Mouse (Mus musculus): Measurements from ENCODE around the gene Trpm3. TPM values are rescaled to one million over a fixed set of nuclear protein-coding genes. Genes with fewer than 3 reads are reported as not detected.
A peak's percentile ranks its signal among the peaks of the same experiment; 100 is the strongest.

Trpm3 gene
- polyA plus RNA-seq, 1 experiment from 2014 or later = 1.1 TPM

GRCm38 (mm10) chr19:22326813-22327212 is 188.0 kb downstream of the Trpm3 start:
- no peaks in the 10 kb centered on the region for H3K27me3 ChIP-seq
- no peak overlapping the region for H3K27ac ChIP-seq
- no peak overlapping the region for H3K9ac ChIP-seq
- no peaks in the 10 kb centered on the region for H3K9me3 ChIP-seq
- H3K36me3 ChIP-seq = no peaks in the 10 kb centered on the region
- H3K4me2 ChIP-seq = no peak overlapping the region
- H3K4me1 ChIP-seq = peaks cover 4% of the 10 kb centered on the region; the same call in 1 of the 2 replicates
- no peak overlapping the region for H3K4me3 ChIP-seq
- no peak; the same call in 1 of the 2 replicates for ATAC-seq (ENCODE audit: borderline replicate concordance, extremely low read depth, low FRiP score, low TSS enrichment)
- WGBS = 54% methylated on average over 2 of the region's 2 CpGs

GRCm38 (mm10) chr19:22327226-22327625 is 188.4 kb downstream of the Trpm3 start:
- Histone ChIP-seq H3K4me3 (no peak overlapping the region), H3K9ac (no peak overlapping the region), H3K36me3 (no peaks in the 10 kb centered on the region), H3K9me3 (no peaks in the 10 kb centered on the region), H3K27ac (0 out of 2 replicates have a peak overlapping the region, but pooled peaks have one; percentile 7), H3K4me2 (no peak overlapping the region), H3K27me3 (no peaks in the 10 kb centered on the region), H3K4me1 (peaks cover 4% of the 10 kb centered on the region; the same call in 1 of the 2 replicates)
- no peak for ATAC-seq (ENCODE audit: borderline replicate concordance, extremely low read depth, low FRiP score, low TSS enrichment)
- 34% methylated on average over 5 of the region's 5 CpGs for WGBS

GRCm38 (mm10) chr19:22336278-22336677 is 197.4 kb downstream of the Trpm3 start:
- ATAC-seq (ENCODE audit: borderline replicate concordance, extremely low read depth, low FRiP score, low TSS enrichment) = 0 out of 2 replicates have a peak, but pooled peaks have one; percentile 51
- peaks cover 7% of the 10 kb centered on the region; the same call in 1 of the 2 replicates for H3K4me1 ChIP-seq

GRCm38 (mm10) chr19:22337468-22337867 is 198.6 kb downstream of the Trpm3 start:
- Histone ChIP-seq H3K9me3 (no peaks in the 10 kb centered on the region), H3K27me3 (no peaks in the 10 kb centered on the region), H3K4me3 (no peak overlapping the region), H3K27ac (no peak overlapping the region), H3K36me3 (no peaks in the 10 kb centered on the region), H3K4me1 (peaks cover 7% of the 10 kb centered on the region; the same call in 1 of the 2 replicates), H3K4me2 (no peak overlapping the region), H3K9ac (no peak overlapping the region)
- 13% methylated on average over 5 of the region's 5 CpGs for WGBS
- no peak; the same call in 1 of the 2 replicates for ATAC-seq (ENCODE audit: borderline replicate concordance, extremely low read depth, low FRiP score, low TSS enrichment)

More at GRCm38 (mm10) chr19:22336278-22336677, 197.4 kb downstream of the Trpm3 start:
- no peak overlapping the region for H3K9ac ChIP-seq
- no peaks in the 10 kb centered on the region for H3K9me3 ChIP-seq
- H3K4me2 ChIP-seq = no peak overlapping the region
- no peak overlapping the region for H3K4me3 ChIP-seq
- H3K27ac ChIP-seq = no peak overlapping the region
- H3K27me3 ChIP-seq = no peaks in the 10 kb centered on the region
- H3K36me3 ChIP-seq = no peaks in the 10 kb centered on the region
- WGBS = 81% methylated on average over 3 of the region's 3 CpGs

GRCm38 (mm10) chr19:22338927-22339326 is 200.1 kb downstream of the Trpm3 start:
- H3K36me3 ChIP-seq = no peaks in the 10 kb centered on the region
- H3K27me3 ChIP-seq = no peaks in the 10 kb centered on the region
- H3K9me3 ChIP-seq = no peaks in the 10 kb centered on the region
- no peak overlapping the region for H3K27ac ChIP-seq
- H3K4me2 ChIP-seq = no peak overlapping the region
- no peak overlapping the region for H3K9ac ChIP-seq
- H3K4me3 ChIP-seq = no peak overlapping the region
- peaks cover 7% of the 10 kb centered on the region; the same call in 1 of the 2 replicates for H3K4me1 ChIP-seq
- ATAC-seq (ENCODE audit: borderline replicate concordance, extremely low read depth, low FRiP score, low TSS enrichment) = peak; percentile 69; the same call in 1 of the 2 replicates
- WGBS = 64% methylated on average over 8 of the region's 8 CpGs

- Histone ChIP-seq H3K27me3 (no peaks in the 10 kb centered on the region), H3K36me3 (no peaks in the 10 kb centered on the region), H3K27ac (no peak overlapping the region), H3K4me2 (no peak overlapping the region), H3K9me3 (no peaks in the 10 kb centered on the region), H3K4me3 (no peak overlapping the region), H3K9ac (no peak overlapping the region), H3K4me1 (no peaks in the 10 kb centered on the region)
- 81% methylated on average over 14 of the region's 14 CpGs for WGBS
- no peak for ATAC-seq (ENCODE audit: borderline replicate concordance, extremely low read depth, low FRiP score, low TSS enrichment)
These were observed 215.2 kb downstream of the Trpm3 start for GRCm38 (mm10) chr19:22354037-22354541.

- no peaks in the 10 kb centered on the region for H3K9me3 ChIP-seq
- no peak overlapping the region for H3K27ac ChIP-seq
- H3K27me3 ChIP-seq = no peaks in the 10 kb centered on the region
- no peak for ATAC-seq (ENCODE audit: borderline replicate concordance, extremely low read depth, low FRiP score, low TSS enrichment)
- WGBS = 76% methylated on average over 3 of the region's 3 CpGs
- no peaks in the 10 kb centered on the region for H3K4me1 ChIP-seq
- H3K36me3 ChIP-seq = no peaks in the 10 kb centered on the region
- H3K9ac ChIP-seq = no peak overlapping the region
- no peak overlapping the region for H3K4me2 ChIP-seq
- H3K4me3 ChIP-seq = no peak overlapping the region
These were observed 248.0 kb downstream of the Trpm3 start for GRCm38 (mm10) chr19:22386890-22387289.

- no peaks in the 10 kb centered on the region for H3K27me3 ChIP-seq
- no peak overlapping the region for H3K4me3 ChIP-seq
- H3K9me3 ChIP-seq = no peaks in the 10 kb centered on the region
- H3K9ac ChIP-seq = no peak overlapping the region
- WGBS = 83% methylated on average over 1 of the region's 1 CpGs
- H3K36me3 ChIP-seq = no peaks in the 10 kb centered on the region
- H3K27ac ChIP-seq = no peak overlapping the region
- no peak overlapping the region for H3K4me2 ChIP-seq
- H3K4me1 ChIP-seq = no peaks in the 10 kb centered on the region
- no peak for ATAC-seq (ENCODE audit: borderline replicate concordance, extremely low read depth, low FRiP score, low TSS enrichment)
These were observed 255.9 kb downstream of the Trpm3 start for GRCm38 (mm10) chr19:22394700-22395099.

- Histone ChIP-seq H3K9me3 (no peaks in the 10 kb centered on the region), H3K4me3 (no peak overlapping the region), H3K36me3 (no peaks in the 10 kb centered on the region), H3K27me3 (no peaks in the 10 kb centered on the region), H3K27ac (no peak overlapping the region), H3K9ac (no peak overlapping the region), H3K4me1 (no peaks in the 10 kb centered on the region), H3K4me2 (no peak overlapping the region)
- ATAC-seq (ENCODE audit: borderline replicate concordance, extremely low read depth, low FRiP score, low TSS enrichment) = no peak
- 84% methylated on average over 3 of the region's 3 CpGs for WGBS
These were observed 265.2 kb downstream of the Trpm3 start for GRCm38 (mm10) chr19:22404049-22404448.

GRCm38 (mm10) chr19:22418239-22418638 is 279.4 kb downstream of the Trpm3 start:
- H3K4me1 ChIP-seq = no peaks in the 10 kb centered on the region
- no peaks in the 10 kb centered on the region for H3K27me3 ChIP-seq
- no peak overlapping the region for H3K4me2 ChIP-seq
- no peak overlapping the region for H3K4me3 ChIP-seq
- no peaks in the 10 kb centered on the region for H3K36me3 ChIP-seq
- 91% methylated on average over 3 of the region's 3 CpGs for WGBS
- no peak overlapping the region for H3K9ac ChIP-seq
- ATAC-seq (ENCODE audit: borderline replicate concordance, extremely low read depth, low FRiP score, low TSS enrichment) = no peak
- H3K9me3 ChIP-seq = no peaks in the 10 kb centered on the region
- H3K27ac ChIP-seq = no peak overlapping the region

GRCm38 (mm10) chr19:22437207-22437606 is 298.4 kb downstream of the Trpm3 start:
- Histone ChIP-seq H3K4me2 (no peak overlapping the region), H3K9ac (no peak overlapping the region), H3K36me3 (no peaks in the 10 kb centered on the region), H3K9me3 (no peaks in the 10 kb centered on the region), H3K4me1 (no peaks in the 10 kb centered on the region), H3K4me3 (no peak overlapping the region), H3K27me3 (no peaks in the 10 kb centered on the region), H3K27ac (no peak overlapping the region)
- WGBS = 73% methylated on average over 2 of the region's 2 CpGs
- no peak for ATAC-seq (ENCODE audit: borderline replicate concordance, extremely low read depth, low FRiP score, low TSS enrichment)

GRCm38 (mm10) chr19:22447418-22448339 is 308.8 kb downstream of the Trpm3 start:
- peak overlapping the region; percentile 37 for H3K4me3 ChIP-seq
- 0 out of 2 replicates have a peak overlapping the region, but pooled peaks have one; percentile 24 for H3K9ac ChIP-seq
- H3K36me3 ChIP-seq = no peaks in the 10 kb centered on the region
- ATAC-seq (ENCODE audit: borderline replicate concordance, extremely low read depth, low FRiP score, low TSS enrichment) = no peak
- 2% methylated on average over 18 of the region's 18 CpGs for WGBS
- H3K27ac ChIP-seq = no peak overlapping the region
- H3K4me1 ChIP-seq = peaks cover 18% of the 10 kb centered on the region
- H3K9me3 ChIP-seq = no peaks in the 10 kb centered on the region
- peaks cover 3% of the 10 kb centered on the region; the same call in 1 of the 2 replicates for H3K27me3 ChIP-seq
- peak overlapping the region; percentile 81 for H3K4me2 ChIP-seq

Data from lung, embryonic 15.5 days (tissue).